Mouse (Mus musculus) forelimb bud, embryonic 11.5 days (tissue): Measurements from ENCODE around the gene Cul5.
A peak's percentile ranks its signal among the peaks of the same experiment; 100 is the strongest.

Experiments
- DNase-seq: peaks from one replicate; pipeline ENCODE4 v3.0.0-alpha.2; 2012; ENCODE audit warnings: low read depth, low spot score

Cul5 gene

DNA sequence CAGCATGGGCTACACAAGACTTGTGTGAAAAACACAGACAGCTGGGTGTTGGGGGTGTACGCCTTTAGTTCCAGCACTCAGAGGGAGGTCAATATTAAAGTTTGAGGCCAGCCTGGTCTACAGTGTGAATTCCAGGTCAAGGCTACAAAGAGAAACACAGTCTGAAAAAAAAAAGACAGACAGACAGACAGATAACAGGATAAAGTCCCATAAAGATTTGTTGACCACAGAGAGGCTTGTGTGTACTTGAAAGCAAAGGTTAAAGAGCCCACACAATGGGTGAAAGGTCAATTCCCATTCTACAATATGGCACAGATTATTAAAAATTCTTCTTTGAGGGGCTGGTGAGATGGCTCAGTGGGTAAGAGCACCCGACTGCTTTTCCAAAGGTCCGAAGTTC, 62.6 kb downstream of the Cul5 start:
- no peak for DNase-seq

GRCm38 (mm10) chr9:53604954-53605353, 64.9 kb downstream of the Cul5 start:
- no peak for DNase-seq

GRCm38 (mm10) chr9:53603849-53604248, 66.0 kb downstream of the Cul5 start:
- no peak for DNase-seq

GRCm38 (mm10) chr9:53603384-53603783, 66.4 kb downstream of the Cul5 start:
- no peak for DNase-seq

DNA sequence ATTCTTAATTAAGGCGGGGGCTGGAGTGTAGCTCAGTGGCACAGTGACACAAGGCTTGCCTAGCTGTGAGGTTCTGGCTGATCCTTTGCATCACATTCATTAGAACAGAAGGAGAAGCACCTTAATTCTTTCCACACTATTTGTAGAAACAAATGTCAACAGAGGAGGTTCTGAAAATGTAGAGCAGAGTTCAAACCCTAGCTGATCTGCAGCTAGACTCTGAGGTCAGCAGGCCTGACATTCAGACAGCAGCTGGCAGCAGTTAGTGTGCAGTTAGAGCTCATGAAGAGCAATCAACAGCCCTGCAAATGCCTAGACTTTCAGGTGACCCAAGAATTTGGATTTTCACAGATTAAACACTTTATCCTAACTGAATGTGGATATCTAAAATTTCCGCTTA, 68.3 kb downstream of the Cul5 start:
- DNase-seq = no peak

DNA sequence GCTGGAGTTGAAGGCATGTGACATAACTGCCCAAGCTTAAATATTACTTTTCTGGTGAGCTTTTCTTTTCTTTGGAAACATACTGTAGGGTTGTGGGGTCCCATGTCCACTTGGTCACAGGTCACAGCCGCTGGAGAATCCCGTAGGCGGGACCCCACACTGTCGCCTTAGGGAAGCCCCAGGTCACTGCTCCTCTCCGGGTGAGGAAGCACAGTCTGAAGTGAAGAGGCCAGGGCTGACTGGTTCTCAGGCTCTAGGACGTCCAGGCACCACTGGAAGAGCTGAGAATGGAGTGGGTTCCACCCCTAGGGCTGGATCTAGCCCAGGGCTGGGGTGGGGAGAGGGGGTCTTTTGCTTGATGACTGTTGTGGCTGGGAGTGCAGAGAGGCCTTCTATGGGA, 71.2 kb downstream of the Cul5 start:
- DNase-seq = no peak

- DNase-seq = no peak
These were observed 72.7 kb downstream of the Cul5 start for GRCm38 (mm10) chr9:53596971-53597600.

GRCm38 (mm10) chr9:53594764-53595163, 75.0 kb downstream of the Cul5 start:
- DNase-seq = peak; percentile 71

GRCm38 (mm10) chr9:53581870-53582269, 87.9 kb downstream of the Cul5 start:
- no peak for DNase-seq

DNA sequence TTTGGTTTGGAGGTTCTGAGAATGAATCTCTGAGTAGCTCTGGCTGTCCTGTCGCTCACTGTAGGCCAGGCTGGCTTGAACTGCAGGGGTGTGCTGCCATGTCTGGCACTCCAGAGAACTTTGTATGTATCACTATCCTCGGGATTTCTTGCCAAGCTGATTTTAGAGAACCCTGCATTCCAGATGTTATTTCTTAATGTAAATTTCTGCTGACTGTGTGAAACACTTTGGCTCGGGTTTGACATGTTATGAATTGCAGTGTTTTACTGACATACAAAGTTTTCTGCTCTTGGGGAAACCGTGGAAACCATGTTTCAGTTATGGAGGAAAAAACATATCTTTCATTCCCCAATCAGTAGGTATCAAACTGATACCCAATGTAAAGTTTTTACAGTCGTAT, 94.1 kb downstream of the Cul5 start:
- DNase-seq = no peak

DNA sequence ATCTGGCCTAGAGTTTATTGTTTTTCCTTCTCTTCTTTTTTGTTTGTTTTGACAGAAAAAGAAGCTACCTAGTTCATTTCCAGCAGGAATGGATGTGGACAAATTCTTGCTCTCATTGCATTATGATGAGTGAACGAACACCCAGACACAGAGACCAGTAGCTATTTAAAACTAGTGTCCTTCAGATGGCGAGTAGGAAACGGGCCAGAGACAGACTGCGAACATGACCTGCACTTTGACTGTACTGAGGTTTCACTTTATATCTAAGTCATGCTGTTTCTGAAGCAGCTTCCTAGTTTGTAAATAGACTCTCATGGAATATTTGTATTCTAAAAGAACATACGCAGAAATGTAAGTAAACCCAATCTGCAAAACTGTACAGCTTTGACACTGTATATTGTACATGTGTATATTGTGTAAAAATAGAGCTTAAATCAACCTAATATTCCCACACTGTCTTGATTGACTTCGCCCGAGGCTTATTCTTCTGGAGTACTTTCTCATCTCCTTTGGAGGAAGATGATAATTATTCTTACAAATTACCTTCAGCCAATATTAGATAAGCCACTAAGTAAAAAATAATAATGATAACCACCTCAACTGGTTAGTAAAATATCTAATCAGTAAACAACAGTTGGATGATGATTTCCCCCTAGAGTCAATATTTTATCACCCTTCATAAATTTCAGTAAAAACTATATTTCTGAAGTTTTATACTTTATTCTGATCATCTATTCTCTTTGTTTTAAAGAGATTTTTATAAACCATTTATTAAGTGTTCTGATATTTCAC, 97.1 kb downstream of the Cul5 start:
- no peak for DNase-seq

DNA sequence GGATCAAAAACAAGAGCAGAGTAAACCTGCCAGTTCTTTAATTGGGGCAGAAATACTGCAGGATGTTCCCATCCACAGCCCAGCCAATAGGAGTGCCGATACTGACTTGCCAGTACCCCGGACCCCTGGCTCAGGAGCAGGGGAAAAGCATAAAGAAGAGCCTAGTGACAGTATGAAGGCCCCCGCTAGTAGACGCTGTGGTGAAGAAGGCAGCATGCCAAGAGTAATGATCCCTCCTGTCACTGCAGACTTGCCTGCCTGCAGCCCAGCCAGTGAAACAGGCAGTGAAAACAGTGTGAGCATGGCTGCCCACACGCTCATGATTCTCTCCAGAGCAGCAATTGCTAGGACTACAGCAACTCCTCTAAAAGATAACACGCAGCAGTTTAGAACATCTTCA, 99.2 kb downstream of the Cul5 start:
- no peak for DNase-seq
